Mouse (Mus musculus) forebrain, embryonic 12.5 days (tissue): Measurements from ENCODE around the gene Cfc1. TPM values are rescaled to one million over a fixed set of nuclear protein-coding genes. Genes with fewer than 3 reads are reported as not detected.
"Not testable (repeated sequence)": the region's sequence is repeated elsewhere in the genome, so short reads cannot be mapped to it uniquely, and the experiment has no call there.

Experiments
- ATAC-seq: fragments of 200-750 bp; cut with Nextera tagmentation; 2 replicates; pipeline ENCODE4 v1.8.0; 2017; ENCODE audit warnings: moderate TSS enrichment; ENCODE audit not compliant: low FRiP score
- H3K27ac ChIP-seq: fragments of 300-500 bp; sonication (generic); 2 replicates; pipeline ENCODE4 v1.5.1; 2016; ENCODE audit warnings: mild to moderate bottlenecking
- H3K27me3 ChIP-seq: fragments of 300-500 bp; sonication (generic); 2 replicates; pipeline ENCODE4 v1.6.1; 2016; ENCODE audit warnings: mild to moderate bottlenecking
- H3K36me3 ChIP-seq: fragments of 300-500 bp; sonication (generic); replicated peaks from 2 replicates; pipeline ENCODE4 v1.6.1; 2016; ENCODE audit warnings: mild to moderate bottlenecking
- H3K4me1 ChIP-seq: fragments of 300-500 bp; sonication (generic); 2 replicates; pipeline ENCODE4 v1.6.1; 2016
- H3K4me2 ChIP-seq: fragments of 300-500 bp; sonication (generic); 2 replicates; pipeline ENCODE4 v1.6.1; 2016; ENCODE audit warnings: mild to moderate bottlenecking, moderate library complexity
- H3K4me3 ChIP-seq: fragments of 300-500 bp; sonication (generic); replicated peaks from 2 replicates; pipeline ENCODE4 v1.5.1; 2016; ENCODE audit warnings: mild to moderate bottlenecking
- H3K9ac ChIP-seq: fragments of 300-500 bp; sonication (generic); 2 replicates; pipeline ENCODE4 v1.6.1; 2016; ENCODE audit warnings: mild to moderate bottlenecking
- H3K9me3 ChIP-seq: fragments of 300-500 bp; sonication (generic); 2 replicates; pipeline ENCODE4 v1.6.1; 2016
- WGBS: fragments of 180-500 bp; shearing (Covaris S2); methylation state at CpG from one replicate; pipeline ENCODE4 v1.1.7; 2016; 5-methylcytosine and 5-hydroxymethylcytosine counted together
- polyA plus RNA-seq: library from polyadenylated mRNA; unstranded; fragments of >200 nt; fragmentation: Nextera tagmentation; extraction: Ambion mirVana; gene quantifications from 2 replicates; pipeline ENCODE4 v1.2.1, GENCODE M21; 2016

The Cfc1 gene
- polyA plus RNA-seq, 1 experiment from 2014 or later: not detected

- not testable (repeated sequence) for H3K36me3 ChIP-seq, H3K9ac ChIP-seq, H3K4me3 ChIP-seq, H3K4me2 ChIP-seq, H3K4me1 ChIP-seq, H3K27ac ChIP-seq, H3K27me3 ChIP-seq, ATAC-seq, H3K9me3 ChIP-seq
- 67% methylated on average over 6 of the region's 6 CpGs for WGBS
Observed at GRCm38 (mm10) chr1:34517297-34517696, 18.2 kb upstream of the Cfc1 start.

DNA sequence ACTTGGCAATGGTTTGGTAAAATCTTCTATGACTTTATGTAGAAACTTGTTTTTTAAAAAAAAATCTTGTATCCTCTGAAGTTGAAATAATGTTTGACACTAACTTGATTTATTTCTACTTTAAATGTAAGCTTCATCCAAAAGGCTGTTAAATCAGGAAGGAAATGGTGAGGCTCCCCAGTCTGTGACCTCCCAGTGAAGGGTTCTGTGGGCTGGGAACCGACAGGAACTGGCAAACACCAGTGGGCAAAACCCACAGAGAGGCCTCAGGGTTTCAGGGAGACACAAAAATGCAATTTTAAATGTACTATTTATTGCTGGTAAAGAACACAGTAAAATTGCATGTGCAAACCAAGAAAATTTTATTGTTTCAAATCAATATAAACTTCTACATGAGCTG lies 17.7 kb upstream of the Cfc1 start:
- H3K9me3 ChIP-seq, H3K4me1 ChIP-seq, H3K4me2 ChIP-seq, H3K4me3 ChIP-seq, H3K27ac ChIP-seq, ATAC-seq, H3K36me3 ChIP-seq, H3K9ac ChIP-seq, H3K27me3 ChIP-seq: not testable (repeated sequence)
- 65% methylated on average over 1 of the region's 1 CpGs for WGBS

DNA sequence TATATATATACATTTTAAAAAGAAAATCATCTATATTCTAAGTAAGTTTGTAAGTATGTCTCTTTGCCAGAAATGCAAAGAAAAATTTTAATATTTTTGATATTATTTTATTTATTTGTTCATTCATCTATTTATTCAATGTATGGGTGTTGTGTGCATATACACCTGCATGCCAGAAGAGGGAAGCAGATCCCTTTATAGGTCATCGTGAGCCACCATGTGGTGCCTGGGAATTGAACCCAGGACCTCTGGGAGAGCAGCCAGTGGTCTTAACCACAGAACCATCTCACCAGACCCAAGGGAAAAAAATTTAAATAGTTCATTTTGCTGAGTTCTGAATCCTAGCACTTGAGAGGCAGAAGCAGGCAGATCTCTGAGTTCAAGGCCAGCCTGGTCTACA lies 17.2 kb upstream of the Cfc1 start:
- no peak overlapping the region for H3K27ac ChIP-seq
- no peak overlapping the region for H3K4me2 ChIP-seq
- H3K4me1 ChIP-seq: no peaks in the 10 kb centered on the region
- no peaks in the 10 kb centered on the region for H3K36me3 ChIP-seq
- ATAC-seq: no peak
- H3K27me3 ChIP-seq: no peaks in the 10 kb centered on the region
- H3K9me3 ChIP-seq: 0 out of 2 replicates have a peak, but pooled peaks cover 4% of the 10 kb centered on the region
- H3K9ac ChIP-seq: no peak overlapping the region
- 93% methylated on average over 1 of the region's 1 CpGs for WGBS
- no peak overlapping the region for H3K4me3 ChIP-seq

- H3K4me2 ChIP-seq: no peak overlapping the region
- H3K27ac ChIP-seq: no peak overlapping the region
- no peak overlapping the region for H3K9ac ChIP-seq
- H3K4me1 ChIP-seq: no peaks in the 10 kb centered on the region
- no peak for ATAC-seq
- no peaks in the 10 kb centered on the region for H3K27me3 ChIP-seq
- H3K9me3 ChIP-seq: no peaks in the 10 kb centered on the region
- no peaks in the 10 kb centered on the region for H3K36me3 ChIP-seq
- H3K4me3 ChIP-seq: no peak overlapping the region
- 90% methylated on average over 6 of the region's 6 CpGs for WGBS
Observed at GRCm38 (mm10) chr1:34522205-34522849, 13.1 kb upstream of the Cfc1 start.

DNA sequence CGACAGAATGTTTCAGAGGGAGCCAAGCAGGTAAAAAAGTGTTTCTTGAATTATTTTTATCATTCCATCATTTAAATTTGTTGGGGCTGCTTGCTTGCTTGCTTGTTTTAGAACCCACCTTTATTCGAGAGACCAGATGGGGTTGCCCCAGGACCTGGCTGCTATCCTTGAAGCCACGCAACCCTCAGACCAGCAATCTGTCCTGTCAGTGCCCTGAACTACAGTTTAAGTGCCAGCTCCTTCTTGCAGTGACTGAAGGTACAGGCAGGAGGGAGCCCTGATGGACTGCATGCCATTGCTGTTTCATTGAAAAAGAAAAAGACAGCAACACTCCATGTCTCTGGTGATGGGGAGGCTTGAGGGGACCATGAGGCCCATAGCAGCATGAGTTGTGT lies 12.6 kb upstream of the Cfc1 start:
- no peak overlapping the region for H3K4me2 ChIP-seq
- no peaks in the 10 kb centered on the region for H3K36me3 ChIP-seq
- 86% methylated on average over 3 of the region's 3 CpGs for WGBS
- H3K27me3 ChIP-seq: no peaks in the 10 kb centered on the region
- H3K9ac ChIP-seq: no peak overlapping the region
- ATAC-seq: no peak
- H3K4me3 ChIP-seq: no peak overlapping the region
- H3K4me1 ChIP-seq: no peaks in the 10 kb centered on the region
- H3K9me3 ChIP-seq: no peaks in the 10 kb centered on the region
- no peak overlapping the region for H3K27ac ChIP-seq

GRCm38 (mm10) chr1:34523647-34524046 lies 11.8 kb upstream of the Cfc1 start:
- Histone ChIP-seq H3K9me3 (no peaks in the 10 kb centered on the region), H3K4me2 (no peak overlapping the region), H3K27me3 (no peaks in the 10 kb centered on the region), H3K9ac (no peak overlapping the region), H3K36me3 (no peaks in the 10 kb centered on the region), H3K4me3 (no peak overlapping the region), H3K27ac (no peak overlapping the region), H3K4me1 (no peaks in the 10 kb centered on the region)
- ATAC-seq: no peak
- 91% methylated on average over 3 of the region's 3 CpGs for WGBS

GRCm38 (mm10) chr1:34534574-34534973 lies 874 bp upstream of the Cfc1 start:
- 64% methylated on average over 3 of the region's 3 CpGs for WGBS
- not testable (repeated sequence) for H3K9ac ChIP-seq, H3K9me3 ChIP-seq, H3K4me2 ChIP-seq, H3K4me3 ChIP-seq, ATAC-seq, H3K27ac ChIP-seq, H3K36me3 ChIP-seq
- Histone ChIP-seq H3K27me3 (peaks cover 41% of the 10 kb centered on the region), H3K4me1 (peaks cover 14% of the 10 kb centered on the region)

DNA sequence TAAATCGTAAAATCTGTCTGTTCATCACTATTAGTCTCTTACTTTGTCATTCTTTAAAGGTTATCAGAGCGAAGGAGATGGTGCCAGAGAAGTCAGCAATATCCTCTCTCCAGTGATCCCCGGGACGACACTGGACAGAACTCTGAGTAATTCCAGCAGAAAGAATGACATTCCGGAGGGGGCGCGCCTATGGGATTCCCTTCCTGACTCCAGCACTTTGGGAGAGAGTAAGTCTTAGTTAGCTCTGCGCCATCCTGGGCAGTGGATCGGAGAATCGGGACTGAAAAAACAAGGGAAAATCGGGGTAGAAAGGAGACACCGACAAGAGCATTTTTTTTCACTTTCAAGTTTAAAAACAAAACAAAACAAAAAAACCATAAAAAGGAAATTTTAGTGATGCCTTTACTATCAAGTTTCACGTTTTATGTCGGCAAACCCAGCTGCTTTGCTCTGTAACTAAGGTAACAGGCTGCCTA lies 881 bp downstream of the Cfc1 start:
- Histone ChIP-seq H3K9me3 (no peaks in the 10 kb centered on the region), H3K4me1 (peaks cover 14% of the 10 kb centered on the region), H3K9ac (no peak overlapping the region), H3K27ac (no peak overlapping the region), H3K4me2 (peak overlapping the region; percentile 21), H3K4me3 (no peak overlapping the region), H3K36me3 (no peaks in the 10 kb centered on the region), H3K27me3 (peaks cover 41% of the 10 kb centered on the region)
- 2% methylated on average over 14 of the region's 14 CpGs for WGBS
- ATAC-seq: no peak

DNA sequence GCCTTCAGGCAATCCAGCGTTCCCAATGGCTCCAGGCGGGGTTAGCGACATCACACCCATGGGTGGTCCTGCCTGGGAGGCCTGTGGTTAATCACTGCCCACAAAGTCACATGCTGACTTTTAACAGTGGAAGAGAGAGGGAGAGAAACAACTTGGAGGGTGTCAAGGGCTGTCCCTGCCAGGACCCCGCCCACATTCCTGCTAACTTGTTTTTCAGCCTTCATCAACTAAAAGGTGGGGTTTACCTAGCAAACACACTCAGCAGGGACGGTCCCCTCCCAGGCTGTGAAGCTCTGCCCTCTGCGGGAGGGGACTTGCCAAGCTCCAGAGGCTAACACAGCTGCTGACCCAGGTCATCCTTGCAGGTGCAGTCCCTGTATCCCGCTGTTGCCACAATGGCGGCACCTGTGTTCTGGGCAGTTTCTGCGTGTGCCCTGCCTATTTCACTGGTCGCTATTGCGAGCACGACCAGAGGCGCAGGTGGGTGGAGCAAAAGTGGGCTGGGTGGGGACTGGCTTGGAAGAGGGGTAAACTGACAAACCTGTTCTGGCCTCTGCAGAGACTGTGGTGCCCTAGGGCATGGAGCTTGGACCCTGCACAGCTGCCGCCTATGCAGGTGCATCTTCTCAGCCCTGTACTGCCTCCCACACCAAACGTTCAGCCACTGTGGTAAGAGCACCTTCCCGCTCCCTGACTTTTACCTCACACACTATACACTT lies 1.5 kb downstream of the Cfc1 start:
- Histone ChIP-seq H3K4me2 (peak overlapping the region; percentile 21), H3K27me3 (peaks cover 41% of the 10 kb centered on the region), H3K4me1 (peaks cover 14% of the 10 kb centered on the region), H3K4me3 (peak overlapping the region; percentile 10; the same call in 1 of the 2 replicates), H3K9ac (no peak overlapping the region), H3K27ac (no peak overlapping the region), H3K9me3 (no peaks in the 10 kb centered on the region), H3K36me3 (no peaks in the 10 kb centered on the region)
- ATAC-seq: no peak
- 2% methylated on average over 16 of the region's 16 CpGs for whole genome bisulfite sequencing

GRCm38 (mm10) chr1:34547074-34547473 lies 11.6 kb downstream of the Cfc1 start:
- 73% methylated on average over 1 of the region's 1 CpGs for WGBS

DNA sequence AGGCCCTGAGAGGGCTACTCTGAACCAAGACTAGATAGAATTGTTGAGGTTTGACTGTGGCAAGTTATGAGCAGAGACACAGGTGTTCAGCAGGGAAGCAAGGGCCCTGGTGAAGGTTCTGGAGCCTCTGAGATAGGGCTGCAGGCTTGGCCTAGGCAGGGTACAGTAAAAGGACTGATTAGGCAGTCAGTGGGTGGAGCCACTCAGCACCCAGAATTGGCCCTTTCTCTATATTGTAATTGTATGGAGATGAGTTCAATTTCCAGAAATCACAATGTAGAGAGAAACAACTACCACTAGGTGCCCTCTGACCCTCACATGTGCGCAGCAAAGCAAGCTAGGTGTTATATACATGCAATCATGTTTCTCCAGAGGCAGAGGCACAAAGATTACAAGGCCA lies 18.2 kb downstream of the Cfc1 start:
- WGBS: 83% methylated on average over 1 of the region's 1 CpGs
- no peak overlapping the region for H3K4me3 ChIP-seq
- no peaks in the 10 kb centered on the region for H3K9me3 ChIP-seq
- H3K4me1 ChIP-seq: no peaks in the 10 kb centered on the region
- H3K9ac ChIP-seq: no peak overlapping the region
- no peak for ATAC-seq
- H3K27ac ChIP-seq: no peak overlapping the region
- H3K4me2 ChIP-seq: no peak overlapping the region
- no peaks in the 10 kb centered on the region for H3K36me3 ChIP-seq
- no peaks in the 10 kb centered on the region for H3K27me3 ChIP-seq

More at GRCm38 (mm10) chr1:34547074-34547473, 11.6 kb downstream of the Cfc1 start:
- no peak overlapping the region for H3K27ac ChIP-seq
- no peaks in the 10 kb centered on the region for H3K9me3 ChIP-seq
- H3K9ac ChIP-seq: no peak overlapping the region
- H3K4me2 ChIP-seq: no peak overlapping the region
- H3K36me3 ChIP-seq: no peaks in the 10 kb centered on the region
- H3K4me1 ChIP-seq: no peaks in the 10 kb centered on the region
- ATAC-seq: no peak
- H3K4me3 ChIP-seq: no peak overlapping the region
- no peaks in the 10 kb centered on the region for H3K27me3 ChIP-seq

- no peaks in the 10 kb centered on the region for H3K36me3 ChIP-seq
- no peaks in the 10 kb centered on the region for H3K9me3 ChIP-seq
- H3K27ac ChIP-seq: no peak overlapping the region
- no peak for ATAC-seq
- H3K9ac ChIP-seq: no peak overlapping the region
- H3K4me1 ChIP-seq: no peaks in the 10 kb centered on the region
- no peaks in the 10 kb centered on the region for H3K27me3 ChIP-seq
- WGBS: 90% methylated on average over 7 of the region's 7 CpGs
- no peak overlapping the region for H3K4me2 ChIP-seq
- no peak overlapping the region for H3K4me3 ChIP-seq
Observed at GRCm38 (mm10) chr1:34554275-34554674, 18.8 kb downstream of the Cfc1 start.

- Histone ChIP-seq H3K27ac (no peak within 1 kb of the TSS), H3K4me1 (no peaks in the 10 kb centered on the region), H3K4me2 (no peak within 1 kb of the TSS), H3K9me3 (no peaks in the 10 kb centered on the region), H3K36me3 (no peaks in the 10 kb centered on the region), H3K4me3 (no peak within 1 kb of the TSS), H3K9ac (no peak within 1 kb of the TSS), H3K27me3 (no peaks in the 10 kb centered on the region)
- no peak for ATAC-seq
- WGBS: 90% methylated on average over 15 of the region's 15 CpGs
Observed at GRCm38 (mm10) chr1:34560843-34561242, 25.4 kb downstream of the Cfc1 start, which contains the start of gene Prss40. Gene Prss40 (minus strand): TSS chr1:34560943.
